Mouse (Mus musculus) hindbrain, embryonic 10.5 days (tissue): ENCODE data around the gene Nkapd1. TPM values are rescaled to one million over a fixed set of nuclear protein-coding genes. Genes with fewer than 3 reads are reported as not detected.

Source experiments
- DNase-seq: peaks from one replicate; pipeline ENCODE4 v3.0.0-alpha.2; 2017; ENCODE audit warnings: low spot score
- H3K27ac ChIP-seq: fragments of 300-500 bp; sonication (generic); 2 replicates; pipeline ENCODE4 v1.5.1; 2016; ENCODE audit warnings: mild to moderate bottlenecking, moderate library complexity
- H3K27me3 ChIP-seq: fragments of 300-500 bp; sonication (generic); 2 replicates; pipeline ENCODE4 v1.6.1; 2016; ENCODE audit warnings: mild to moderate bottlenecking; ENCODE audit not compliant: poor library complexity, insufficient read depth, severe bottlenecking
- H3K36me3 ChIP-seq: fragments of 300-500 bp; sonication (generic); 2 replicates; pipeline ENCODE4 v1.6.1; 2016; ENCODE audit warnings: mild to moderate bottlenecking, moderate library complexity
- H3K4me1 ChIP-seq: fragments of 300-500 bp; sonication (generic); replicated peaks from 2 replicates; pipeline ENCODE4 v1.6.1; 2016; ENCODE audit warnings: mild to moderate bottlenecking
- H3K4me3 ChIP-seq: fragments of 300-500 bp; sonication (generic); 2 replicates; pipeline ENCODE4 v1.5.1; 2016; ENCODE audit warnings: mild to moderate bottlenecking, moderate library complexity
- H3K9me3 ChIP-seq: fragments of 300-500 bp; sonication (generic); 2 replicates; pipeline ENCODE4 v1.6.1; 2016; ENCODE audit warnings: mild to moderate bottlenecking, moderate library complexity
- WGBS: fragments of 180-500 bp; shearing (Covaris S2); methylation state at CpG from one replicate; pipeline ENCODE4 v1.1.7; 2016; 5-methylcytosine and 5-hydroxymethylcytosine counted together
- polyA plus RNA-seq: library from polyadenylated mRNA; unstranded; fragments of >200 nt; fragmentation: Nextera tagmentation; extraction: Ambion mirVana; gene quantifications from 2 replicates; pipeline ENCODE4 v1.2.1, GENCODE M21; 2016

Gene Nkapd1
- polyA plus RNA-seq, 1 experiment from 2014 or later: 19.0 TPM

GRCm38 (mm10) chr9:50592955-50593354 is 24.3 kb downstream of the Nkapd1 start:
- Histone ChIP-seq H3K27ac (no peak overlapping the region), H3K9me3 (no peaks in the 10 kb centered on the region), H3K36me3 (peaks cover 35% of the 10 kb centered on the region), H3K4me3 (no peak overlapping the region), H3K27me3 (no peaks in the 10 kb centered on the region), H3K4me1 (no peaks in the 10 kb centered on the region)
- 92% methylated on average over 9 of the region's 9 CpGs for WGBS
- DNase-seq: no peak

GRCm38 (mm10) chr9:50590856-50591518 is 26.3 kb downstream of the Nkapd1 start:
- Histone ChIP-seq H3K27me3 (no peaks in the 10 kb centered on the region), H3K9me3 (no peaks in the 10 kb centered on the region), H3K36me3 (peaks cover 16% of the 10 kb centered on the region), H3K4me3 (no peak overlapping the region), H3K27ac (no peak overlapping the region), H3K4me1 (no peaks in the 10 kb centered on the region)
- DNase-seq: no peak
- 83% methylated on average over 10 of the region's 10 CpGs for WGBS

GRCm38 (mm10) chr9:50586955-50587354 is 30.3 kb downstream of the Nkapd1 start:
- H3K9me3 ChIP-seq: no peaks in the 10 kb centered on the region
- no peak for DNase-seq
- H3K4me1 ChIP-seq: no peaks in the 10 kb centered on the region
- 71% methylated on average over 4 of the region's 4 CpGs for WGBS
- no peaks in the 10 kb centered on the region for H3K27me3 ChIP-seq
- no peaks in the 10 kb centered on the region for H3K36me3 ChIP-seq
- H3K27ac ChIP-seq: no peak overlapping the region
- H3K4me3 ChIP-seq: no peak overlapping the region

GRCm38 (mm10) chr9:50585145-50585818 is 32.0 kb downstream of the Nkapd1 start:
- no peak overlapping the region for H3K27ac ChIP-seq
- no peaks in the 10 kb centered on the region for H3K36me3 ChIP-seq
- H3K27me3 ChIP-seq: no peaks in the 10 kb centered on the region
- 82% methylated on average over 6 of the region's 6 CpGs for whole genome bisulfite sequencing
- no peaks in the 10 kb centered on the region for H3K9me3 ChIP-seq
- DNase-seq: no peak
- H3K4me1 ChIP-seq: no peaks in the 10 kb centered on the region
- no peak overlapping the region for H3K4me3 ChIP-seq

GRCm38 (mm10) chr9:50580370-50580769 is 36.9 kb downstream of the Nkapd1 start:
- no peaks in the 10 kb centered on the region for H3K36me3 ChIP-seq
- 49% methylated on average over 4 of the region's 4 CpGs for WGBS
- no peak for DNase-seq
- no peak overlapping the region for H3K27ac ChIP-seq
- H3K4me1 ChIP-seq: no peaks in the 10 kb centered on the region
- H3K27me3 ChIP-seq: no peaks in the 10 kb centered on the region
- no peak overlapping the region for H3K4me3 ChIP-seq
- H3K9me3 ChIP-seq: no peaks in the 10 kb centered on the region

GRCm38 (mm10) chr9:50569599-50570525 is 47.4 kb downstream of the Nkapd1 start:
- Histone ChIP-seq H3K27ac (no peak overlapping the region), H3K36me3 (no peaks in the 10 kb centered on the region), H3K4me3 (no peak overlapping the region), H3K27me3 (no peaks in the 10 kb centered on the region), H3K9me3 (no peaks in the 10 kb centered on the region), H3K4me1 (no peaks in the 10 kb centered on the region)
- WGBS: 81% methylated on average over 10 of the region's 10 CpGs
- no peak for DNase-seq

- no peaks in the 10 kb centered on the region for H3K36me3 ChIP-seq
- no peaks in the 10 kb centered on the region for H3K27me3 ChIP-seq
- H3K9me3 ChIP-seq: no peaks in the 10 kb centered on the region
- no peak overlapping the region for H3K4me3 ChIP-seq
- no peak overlapping the region for H3K27ac ChIP-seq
- DNase-seq: no peak
- WGBS: 93% methylated on average over 2 of the region's 2 CpGs
- no peaks in the 10 kb centered on the region for H3K4me1 ChIP-seq
Measured at GRCm38 (mm10) chr9:50567881-50568280, 49.4 kb downstream of the Nkapd1 start.

- no peaks in the 10 kb centered on the region for H3K36me3 ChIP-seq
- 91% methylated on average over 4 of the region's 4 CpGs for WGBS
- no peaks in the 10 kb centered on the region for H3K4me1 ChIP-seq
- no peak overlapping the region for H3K27ac ChIP-seq
- no peaks in the 10 kb centered on the region for H3K9me3 ChIP-seq
- no peak overlapping the region for H3K4me3 ChIP-seq
- no peaks in the 10 kb centered on the region for H3K27me3 ChIP-seq
- no peak for DNase-seq
Measured at GRCm38 (mm10) chr9:50567372-50567771, 49.9 kb downstream of the Nkapd1 start.

GRCm38 (mm10) chr9:50565940-50566339 is 51.3 kb downstream of the Nkapd1 start:
- DNase-seq: no peak
- H3K27ac ChIP-seq: no peak overlapping the region
- H3K4me3 ChIP-seq: no peak overlapping the region
- no peaks in the 10 kb centered on the region for H3K4me1 ChIP-seq
- H3K27me3 ChIP-seq: no peaks in the 10 kb centered on the region
- no peaks in the 10 kb centered on the region for H3K36me3 ChIP-seq
- 84% methylated on average over 4 of the region's 4 CpGs for WGBS
- no peaks in the 10 kb centered on the region for H3K9me3 ChIP-seq

- Histone ChIP-seq H3K9me3 (no peaks in the 10 kb centered on the region), H3K4me3 (no peak overlapping the region), H3K27me3 (no peaks in the 10 kb centered on the region), H3K4me1 (no peaks in the 10 kb centered on the region), H3K36me3 (no peaks in the 10 kb centered on the region), H3K27ac (no peak overlapping the region)
- no peak for DNase-seq
- WGBS: 79% methylated on average over 7 of the region's 7 CpGs
Measured at GRCm38 (mm10) chr9:50565173-50565572, 52.1 kb downstream of the Nkapd1 start.

- Histone ChIP-seq H3K4me1 (no peaks in the 10 kb centered on the region), H3K27ac (no peak overlapping the region), H3K4me3 (no peak overlapping the region), H3K27me3 (no peaks in the 10 kb centered on the region), H3K36me3 (no peaks in the 10 kb centered on the region), H3K9me3 (no peaks in the 10 kb centered on the region)
- no peak for DNase-seq
- WGBS: 90% methylated on average over 2 of the region's 2 CpGs
Measured at GRCm38 (mm10) chr9:50561918-50562360, 55.3 kb downstream of the Nkapd1 start.

- Histone ChIP-seq H3K4me1 (no peaks in the 10 kb centered on the region), H3K36me3 (no peaks in the 10 kb centered on the region), H3K9me3 (no peaks in the 10 kb centered on the region), H3K4me3 (no peak within 1 kb of the TSS), H3K27me3 (no peaks in the 10 kb centered on the region), H3K27ac (no peak within 1 kb of the TSS)
- 85% methylated on average over 38 of the region's 38 CpGs for WGBS
- no peak for DNase-seq
Measured at GRCm38 (mm10) chr9:50561145-50561917, 55.9 kb downstream of the Nkapd1 start, which contains the start of gene Tex12. TSS of gene Tex12 (minus strand) at chr9:50561325.
